Mouse (Mus musculus) CH12.LX (cell line): ENCODE measurements around the gene Pafah2. TPM values are rescaled to one million over a fixed set of nuclear protein-coding genes. Genes with fewer than 3 reads are reported as not detected.
A peak's percentile ranks its signal among the peaks of the same experiment; 100 is the strongest.

Experiments
- DNase-seq: peaks from one replicate; pipeline ENCODE4 v3.0.0-alpha.2; 2013; ENCODE audit errors: extremely low read depth
- H3K27ac ChIP-seq: 2 replicates; pipeline ENCODE4 v1.5.1; 2012; ENCODE audit warnings: low read depth, mild to moderate bottlenecking, control low read depth, moderate library complexity; ENCODE audit not compliant: insufficient read depth
- H3K27me3 ChIP-seq: replicated peaks from 2 replicates; pipeline ENCODE3; 2012; ENCODE audit warnings: inconsistent platforms
- H3K36me3 ChIP-seq, 2 experiments: replicated peaks in 1 of 2; 2 replicates each; pipeline versions ENCODE3 to v1.6.1; 2012; ENCODE audit warnings: inconsistent platforms in 1 of 2, low read length in 1 of 2, mild to moderate bottlenecking in 1 of 2, mixed read lengths in 1 of 2, moderate library complexity in 1 of 2; ENCODE audit not compliant: control insufficient read depth in 1 of 2, insufficient read depth in 1 of 2
- H3K4me1 ChIP-seq, 2 experiments: 2 replicates each; pipeline ENCODE4 v1.6.1; 2012; ENCODE audit warnings: inconsistent platforms in 1 of 2, moderate library complexity in 1 of 2; ENCODE audit not compliant: insufficient read depth in 2 of 2, control insufficient read depth in 1 of 2
- H3K4me2 ChIP-seq: 2 replicates; pipeline ENCODE4 v1.6.1; 2012; ENCODE audit warnings: low read depth, mild to moderate bottlenecking, control low read depth; ENCODE audit not compliant: poor library complexity, insufficient read depth, severe bottlenecking
- H3K4me3 ChIP-seq, 3 experiments: fragments of 150-350 bp in 1 of 3; sonication (generic) in 1 of 3; replicated peaks in 1 of 3; 2 replicates each; pipeline versions ENCODE3 to v1.5.1; 2011 to 2012; ENCODE audit warnings: low read depth in 2 of 3, low read length in 2 of 3, mild to moderate bottlenecking in 2 of 3, moderate library complexity in 2 of 3, control low read depth in 1 of 3, improper control_type of control experiment in 1 of 3, inconsistent platforms in 1 of 3, mixed read lengths in 1 of 3; ENCODE audit not compliant: poor library complexity in 1 of 3
- H3K79me2 ChIP-seq: replicated peaks from 2 replicates; pipeline ENCODE4 v1.6.1; 2012; ENCODE audit warnings: mild to moderate bottlenecking, moderate library complexity; ENCODE audit not compliant: control insufficient read depth, poor library complexity, insufficient read depth, severe bottlenecking; ENCODE audit errors: extremely low read depth
- H3K9ac ChIP-seq: 2 replicates; pipeline ENCODE4 v1.6.1; 2012; ENCODE audit warnings: low read depth, mild to moderate bottlenecking, control low read depth, moderate library complexity; ENCODE audit not compliant: insufficient read depth
- H3K9me3 ChIP-seq: replicated peaks from 2 replicates; pipeline ENCODE3; 2012; ENCODE audit warnings: low read length, inconsistent platforms, mixed read lengths
- BHLHE40 ChIP-seq: IDR thresholded peaks from 2 replicates; pipeline ENCODE4 v1.6.1; 2011; ENCODE audit warnings: mild to moderate bottlenecking, low read depth, low read length, improper control_type of control experiment
- CHD1 ChIP-seq: IDR thresholded peaks from 2 replicates; pipeline ENCODE4 v1.6.1; 2012; ENCODE audit warnings: low read depth, low read length, improper control_type of control experiment, inconsistent platforms
- E2F4 ChIP-seq: IDR thresholded peaks from 2 replicates; pipeline ENCODE4 v1.6.1; 2011; ENCODE audit warnings: low read depth, low read length, improper control_type of control experiment; ENCODE audit not compliant: insufficient replicate concordance
- ELF1 ChIP-seq: IDR thresholded peaks from 2 replicates; pipeline ENCODE4 v1.6.1; 2014; ENCODE audit warnings: low read depth, mild to moderate bottlenecking, inconsistent platforms, low read length, improper control_type of control experiment
- EP300 ChIP-seq: IDR thresholded peaks from 2 replicates; pipeline ENCODE4 v1.6.1; 2011; ENCODE audit warnings: low read length, improper control_type of control experiment
- ETS1 ChIP-seq: conservative IDR thresholded peaks from 2 replicates; pipeline ENCODE4 v1.6.1; 2012; ENCODE audit warnings: low read depth, mild to moderate bottlenecking, inconsistent platforms, low read length, improper control_type of control experiment, moderate library complexity
- GABPA ChIP-seq: IDR thresholded peaks from 2 replicates; pipeline ENCODE4 v1.6.1; 2012; ENCODE audit warnings: low read depth, low read length, improper control_type of control experiment, inconsistent platforms; ENCODE audit not compliant: insufficient replicate concordance
- HCFC1 ChIP-seq: IDR thresholded peaks from 2 replicates; pipeline ENCODE4 v1.6.1; 2012; ENCODE audit warnings: low read depth, mild to moderate bottlenecking, inconsistent platforms, low read length, improper control_type of control experiment
- IRF4 ChIP-seq: IDR thresholded peaks from 2 replicates; pipeline ENCODE4 v1.6.1; 2014; ENCODE audit warnings: low read depth, mild to moderate bottlenecking, inconsistent platforms, low read length, improper control_type of control experiment
- JUN ChIP-seq: IDR thresholded peaks from 2 replicates; pipeline ENCODE4 v1.6.1; 2011; ENCODE audit warnings: low read depth, mild to moderate bottlenecking, low read length, improper control_type of control experiment, moderate library complexity; ENCODE audit not compliant: insufficient read depth
- JUND ChIP-seq: conservative IDR thresholded peaks from 2 replicates; pipeline ENCODE4 v1.6.1; 2011; ENCODE audit warnings: low read depth, low read length, improper control_type of control experiment
- MAX ChIP-seq: IDR thresholded peaks from 2 replicates; pipeline ENCODE4 v1.6.1; 2011; ENCODE audit warnings: low read length, improper control_type of control experiment
- MAZ ChIP-seq: IDR thresholded peaks from 2 replicates; pipeline ENCODE4 v1.6.1; 2012; ENCODE audit warnings: low read depth, mild to moderate bottlenecking, inconsistent platforms, low read length, improper control_type of control experiment, moderate library complexity
- MXI1 ChIP-seq: IDR thresholded peaks from 2 replicates; pipeline ENCODE4 v1.6.1; 2011; ENCODE audit warnings: mild to moderate bottlenecking, low read depth, low read length, improper control_type of control experiment
- POLR2A ChIP-seq: IDR thresholded peaks from 2 replicates; pipeline ENCODE4 v1.6.1; 2011; ENCODE audit warnings: low read depth, mild to moderate bottlenecking, improper control_type of control experiment, low read length
- POLR2AphosphoS2 ChIP-seq: IDR thresholded peaks from 2 replicates; pipeline ENCODE4 v1.6.1; 2011; ENCODE audit warnings: low read depth, low read length, improper control_type of control experiment
- RCOR1 ChIP-seq: conservative IDR thresholded peaks from 2 replicates; pipeline ENCODE4 v1.6.1; 2012; ENCODE audit warnings: low read depth, mild to moderate bottlenecking, inconsistent platforms, low read length, improper control_type of control experiment
- SIN3A ChIP-seq: IDR thresholded peaks from 2 replicates; pipeline ENCODE4 v1.6.1; 2012; ENCODE audit warnings: low read length, improper control_type of control experiment, inconsistent platforms
- USF1 ChIP-seq: IDR thresholded peaks from 2 replicates; pipeline ENCODE4 v1.6.1; 2014; ENCODE audit warnings: low read depth, mild to moderate bottlenecking, inconsistent platforms, low read length, improper control_type of control experiment
- USF2 ChIP-seq: conservative IDR thresholded peaks from 2 replicates; pipeline ENCODE4 v1.6.1; 2011; ENCODE audit warnings: low read depth, low read length, improper control_type of control experiment
- ZMIZ1 ChIP-seq: IDR thresholded peaks from 2 replicates; pipeline ENCODE4 v1.6.1; 2012; ENCODE audit warnings: low read depth, mild to moderate bottlenecking, inconsistent platforms, low read length, improper control_type of control experiment
- dilution Hi-C: fragments of 300-500 bp; cut with MboI; formaldehyde crosslinking; loops from 2 replicates; pipeline ENCODE4 v1.14.3; 2020; ENCODE audit warnings: low sequenced_read_pairs; ENCODE audit not compliant: extremely low pct_unique_long_range_greater_than_20kb, extremely low pct_ligation_motif_present
- in situ Hi-C: fragments of 300-500 bp; cut with MboI; formaldehyde crosslinking; loops from 3 replicates; pipeline ENCODE4 v1.14.3; 2019; ENCODE audit warnings: low sequenced_read_pairs, low pct_ligation_motif_present, low pct_unique_long_range_greater_than_20kb, mixed read lengths
- polyA plus RNA-seq: library from polyadenylated mRNA; unstranded; fragments of >175 nt; gene quantifications from 2 replicates; pipeline ENCODE4 v1.2.1, GENCODE M21; 2012; ENCODE audit warnings: low read depth; ENCODE audit not compliant: insufficient read length
- total RNA-seq, 2 experiments: library from RNA; depleted of rRNA; stranded (reverse); fragments of 300-350 nt in 1 of 2; fragments of >200 nt in 1 of 2; gene quantifications; 2 replicates each; pipeline ENCODE4 v1.2.3; 2012 to 2014

Gene Pafah2
- total and polyA plus RNA-seq, 3 experiments: 8.9 to 10.7 (median 10.4) TPM

GRCm38 (mm10) chr4:134353527-134354409, 42.4 kb upstream of the Pafah2 start:
- peaks cover 0 to 17% of the 10 kb centered on the region in 2 experiments for H3K36me3 ChIP-seq
- no peaks in the 10 kb centered on the region for H3K79me2 ChIP-seq
- TF ChIP-seq MAX (no peak), IRF4 (peak; percentile 85), RCOR1 (no peak), ELF1 (no peak), USF2 (no peak), ZMIZ1 (no peak), JUND (peak; percentile 9; the same call in 1 of the 2 replicates), MAZ (no peak), POLR2AphosphoS2 (no peak), EP300 (peak; percentile 59; the same call in 1 of the 2 replicates), USF1 (no peak), E2F4 (no peak), JUN (peak; percentile 37), CHD1 (no peak), POLR2A (no peak; the same call in 1 of the 2 replicates), SIN3A (no peak), GABPA (no peak), BHLHE40 (peak; percentile 59), ETS1 (peak; percentile 68), HCFC1 (no peak), MXI1 (peak; percentile 69)
- peak; percentile 66 for DNase-seq
- no peaks in the 10 kb centered on the region for H3K27me3 ChIP-seq
- H3K27ac ChIP-seq: peak overlapping the region; percentile 81
- in situ Hi-C loops: loop anchor here (5.0 kb wide), 1 partner anchor 46 kb away; no protein-coding TSS in a partner anchor
- peak overlapping the region; percentile 99 for H3K4me2 ChIP-seq
- H3K4me3 ChIP-seq: peak overlapping the region in 2 of 3 experiments; percentile 20 to 64
- peak overlapping the region; percentile 45; the same call in 1 of the 2 replicates for H3K9ac ChIP-seq
- dilution Hi-C loops: no loop called here
- H3K4me1 ChIP-seq: peaks cover 27 to 51% of the 10 kb centered on the region in 2 experiments
- peaks cover 9% of the 10 kb centered on the region for H3K9me3 ChIP-seq
